Mouse (Mus musculus) B cell, adult 2 months (primary cell): ENCODE data around the gene Taldo1.
A peak's percentile ranks its signal among the peaks of the same experiment; 100 is the strongest.
"Not testable (repeated sequence)": the region's sequence is repeated elsewhere in the genome, so short reads cannot be mapped to it uniquely, and the experiment has no call there.

Experiments
- DNase-seq, 2 experiments: peaks; one replicate each; pipeline ENCODE4 v3.0.0; 2022

The Taldo1 gene

DNA sequence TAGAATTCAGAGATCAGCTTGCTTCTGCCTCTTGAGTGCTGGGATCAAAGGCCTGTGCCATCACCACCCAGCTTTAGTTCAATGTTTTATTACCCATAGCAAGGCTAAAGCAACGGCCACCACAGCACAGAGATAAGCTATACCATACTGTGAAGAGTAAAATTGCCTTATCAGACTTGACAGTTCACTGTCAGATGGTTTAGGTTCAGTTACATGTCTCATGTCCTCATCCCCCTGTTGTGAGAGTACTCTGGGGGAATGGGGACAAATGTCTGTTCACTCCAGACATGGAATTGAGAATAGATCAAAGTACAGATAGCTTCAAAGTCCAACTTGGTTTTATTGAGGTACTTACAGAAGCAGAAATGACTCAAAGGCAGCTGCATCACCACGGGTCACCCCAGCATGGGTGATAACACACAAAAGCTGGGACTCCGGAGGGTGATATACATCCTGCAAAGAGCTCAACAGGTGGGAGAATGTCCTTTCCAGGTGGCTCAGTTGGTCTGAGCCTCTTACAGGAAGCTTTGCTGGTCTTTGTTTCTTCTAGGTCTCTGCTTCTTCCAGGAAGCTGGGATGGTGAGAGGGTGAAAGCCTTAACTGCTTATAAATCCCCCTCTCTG is 3.4 kb upstream of the Taldo1 start:
- DNase-seq: no peak

DNA sequence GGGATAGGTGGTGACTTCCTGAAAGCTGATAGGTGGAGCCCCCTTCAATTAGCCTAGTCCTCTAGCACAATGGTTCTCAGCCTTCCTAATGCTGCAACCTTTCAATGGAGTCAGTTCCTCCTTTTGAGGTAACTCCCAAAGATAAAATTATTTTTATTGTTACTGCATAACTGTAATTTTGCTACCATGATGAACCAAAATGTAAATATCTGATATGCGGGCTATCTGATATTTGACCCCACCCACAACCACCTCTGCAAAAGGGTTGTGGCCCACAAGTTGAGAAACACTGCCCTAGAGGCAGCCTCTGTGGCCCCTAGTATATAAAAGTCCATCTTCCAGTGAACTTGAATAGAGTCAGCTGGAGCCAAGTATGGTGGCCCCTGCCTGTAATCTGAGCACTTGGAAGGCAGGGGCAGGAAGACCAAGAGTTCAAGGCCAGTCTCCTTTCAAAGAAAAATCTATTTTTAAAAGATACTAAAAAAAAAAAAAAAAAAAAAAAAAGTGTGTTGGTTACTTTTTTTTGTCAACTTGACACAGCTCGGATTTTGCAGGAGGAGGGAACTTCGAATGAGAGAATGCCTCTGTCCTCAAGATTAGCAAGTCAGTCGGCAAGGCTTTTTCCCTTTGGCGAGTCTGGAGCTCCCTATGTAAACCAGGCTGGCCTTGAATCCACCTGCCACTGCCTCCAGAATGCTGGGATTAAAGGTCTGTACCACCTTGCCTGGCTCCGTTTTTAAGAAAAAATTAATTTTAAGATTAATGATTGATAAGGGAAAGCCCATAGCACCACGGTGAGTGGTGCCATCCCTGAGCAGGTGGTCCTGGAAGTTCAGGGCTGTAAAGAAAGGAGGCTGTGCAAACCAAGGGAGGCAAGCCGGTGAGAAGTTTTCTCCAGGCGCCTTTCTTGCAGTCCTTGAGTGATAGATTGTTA is 1.4 kb upstream of the Taldo1 start:
- no peak for DNase-seq

- no peak for DNase-seq
Observed at GRCm38 (mm10) chr7:141392552-141393222, 688 bp downstream of the Taldo1 start.

GRCm38 (mm10) chr7:141394158-141394557 is 2.2 kb downstream of the Taldo1 start:
- DNase-seq: no peak

DNA sequence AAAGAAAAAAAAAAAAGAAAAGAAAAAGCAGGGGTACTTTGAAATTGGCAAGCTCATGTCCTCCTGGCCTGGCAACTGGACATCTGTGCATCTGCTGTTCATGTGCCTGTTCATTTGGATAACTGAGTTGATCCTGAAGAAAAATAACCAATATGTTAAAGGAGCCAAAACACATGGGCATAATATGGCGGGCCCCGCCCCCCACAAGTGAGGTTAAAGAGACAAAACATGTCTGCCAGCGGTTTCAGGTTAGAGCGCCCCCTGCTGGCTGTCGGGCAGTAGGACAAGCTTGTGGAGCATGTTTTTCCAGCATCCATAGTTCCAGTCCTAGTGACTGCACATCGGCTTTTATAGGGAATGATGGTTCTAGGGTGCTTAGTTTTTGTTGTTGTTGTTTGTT is 2.8 kb downstream of the Taldo1 start:
- DNase-seq: peak; percentile 89

DNA sequence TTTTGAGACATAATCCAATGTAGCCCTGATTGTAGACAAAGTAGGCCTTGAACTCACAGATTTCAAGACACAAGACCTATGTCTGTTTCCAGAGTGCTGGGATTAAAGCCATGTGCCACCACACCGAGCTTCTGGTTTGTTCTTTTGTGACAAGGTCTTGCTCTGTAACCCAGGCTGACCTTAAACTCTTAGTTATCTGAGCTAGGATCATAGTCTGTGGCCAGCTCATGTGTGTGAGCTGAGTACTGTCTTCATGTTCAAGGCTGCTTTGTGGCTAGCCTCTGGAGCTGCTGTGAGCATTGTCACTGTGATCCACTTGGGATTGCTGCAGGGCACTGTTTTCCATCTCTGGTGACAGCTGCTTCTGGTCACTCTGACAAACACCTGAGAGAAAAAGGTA is 3.3 kb downstream of the Taldo1 start:
- no peak for DNase-seq

DNA sequence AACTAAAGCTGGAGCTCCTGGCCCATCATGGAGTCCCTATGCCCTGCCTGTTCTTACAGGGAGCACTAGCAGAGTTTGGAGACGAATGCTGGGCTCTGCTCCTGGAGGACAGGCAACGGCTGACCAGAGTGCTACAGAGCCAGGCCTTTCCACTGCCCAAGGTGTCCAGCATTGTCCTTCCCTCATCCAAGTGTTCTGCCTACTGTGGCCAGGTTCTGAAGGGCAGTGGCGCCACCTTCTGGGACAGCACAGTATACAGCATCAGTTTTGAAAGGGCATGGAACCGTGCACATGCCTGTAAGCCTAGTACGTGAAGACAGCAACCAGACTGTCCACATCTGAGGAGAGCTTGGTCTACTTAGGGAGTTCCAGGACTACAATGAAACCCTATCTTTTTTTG is 11.3 kb downstream of the Taldo1 start:
- DNase-seq: peak; percentile 68 to 69

GRCm38 (mm10) chr7:141405466-141405865 is 13.5 kb downstream of the Taldo1 start:
- no peak for DNase-seq

DNA sequence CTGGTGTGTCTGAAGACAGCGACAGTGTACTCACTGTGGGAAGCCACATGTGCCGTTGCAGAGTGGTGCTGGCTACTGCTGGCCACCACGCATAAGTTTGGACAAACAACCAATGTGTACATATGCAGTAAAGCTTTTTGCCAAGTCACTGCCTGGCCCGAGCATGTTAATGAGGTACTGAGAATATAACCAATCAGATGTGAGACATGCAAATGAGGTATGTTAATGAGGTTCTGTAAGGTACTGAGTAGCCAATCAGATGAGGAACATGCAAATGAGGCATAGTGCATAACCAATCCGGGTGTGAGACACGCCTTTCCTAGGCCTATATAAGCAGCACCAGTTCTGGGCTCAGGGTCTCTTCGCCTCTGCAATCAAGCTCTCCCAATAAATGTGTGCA is 15.7 kb downstream of the Taldo1 start:
- not testable (repeated sequence) for DNase-seq

GRCm38 (mm10) chr7:141408833-141409232 is 16.8 kb downstream of the Taldo1 start:
- peak; percentile 86 to 88 for DNase-seq

DNA sequence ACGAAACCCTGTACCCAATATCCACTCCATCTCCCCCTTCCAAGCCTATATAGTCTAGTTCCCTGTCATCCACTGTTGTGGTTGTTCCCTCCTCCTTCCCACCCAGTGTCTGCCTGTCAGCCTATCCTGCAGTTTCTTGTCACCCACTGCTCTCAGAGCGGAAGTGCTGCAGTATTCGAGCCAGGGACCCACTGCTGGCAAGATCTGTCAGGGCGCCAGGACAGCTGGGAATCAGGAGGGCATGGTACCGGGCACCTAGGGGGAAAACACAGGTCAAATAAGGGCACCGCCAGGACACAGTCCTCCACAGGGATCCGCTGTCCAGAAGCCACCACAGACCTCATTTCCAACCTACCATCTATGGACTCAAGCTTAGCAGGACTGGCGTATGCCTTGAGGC is 18.6 kb downstream of the Taldo1 start:
- DNase-seq: no peak

GRCm38 (mm10) chr7:141411667-141412066 is 19.7 kb downstream of the Taldo1 start:
- DNase-seq: no peak

DNA sequence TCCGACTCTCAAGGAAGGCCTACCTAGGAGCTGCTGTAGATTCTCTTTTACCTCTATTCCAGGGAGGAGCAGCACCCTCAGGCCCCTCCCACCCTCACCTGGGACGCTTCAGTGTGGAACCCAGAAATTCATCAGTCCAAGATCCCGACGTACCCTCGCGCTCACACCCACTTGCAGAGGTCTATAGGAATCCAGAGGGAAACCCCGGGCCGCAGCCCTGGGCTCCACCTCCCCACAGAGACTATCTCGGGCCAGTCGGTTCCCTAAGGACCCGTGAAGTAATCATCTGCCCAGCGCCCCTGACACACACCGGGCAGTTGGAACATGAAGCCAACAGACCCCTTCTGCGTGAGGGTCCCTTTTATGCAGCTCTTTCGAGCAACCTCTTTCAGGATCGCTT is 21.3 kb downstream of the Taldo1 start:
- no peak for DNase-seq

GRCm38 (mm10) chr7:141413809-141414584 is 22.0 kb downstream of the Taldo1 start, which contains the start of gene Gatd1:
Gene Gatd1 (minus strand): TSS chr7:141414136.
- peak; percentile 99 for DNase-seq

GRCm38 (mm10) chr7:141416144-141416841 is 24.3 kb downstream of the Taldo1 start:
- DNase-seq: no peak

GRCm38 (mm10) chr7:141417731-141418681 is 26.0 kb downstream of the Taldo1 start:
- DNase-seq: no peak

- DNase-seq: no peak
Observed at GRCm38 (mm10) chr7:141418970-141419369, 27.0 kb downstream of the Taldo1 start.

DNA sequence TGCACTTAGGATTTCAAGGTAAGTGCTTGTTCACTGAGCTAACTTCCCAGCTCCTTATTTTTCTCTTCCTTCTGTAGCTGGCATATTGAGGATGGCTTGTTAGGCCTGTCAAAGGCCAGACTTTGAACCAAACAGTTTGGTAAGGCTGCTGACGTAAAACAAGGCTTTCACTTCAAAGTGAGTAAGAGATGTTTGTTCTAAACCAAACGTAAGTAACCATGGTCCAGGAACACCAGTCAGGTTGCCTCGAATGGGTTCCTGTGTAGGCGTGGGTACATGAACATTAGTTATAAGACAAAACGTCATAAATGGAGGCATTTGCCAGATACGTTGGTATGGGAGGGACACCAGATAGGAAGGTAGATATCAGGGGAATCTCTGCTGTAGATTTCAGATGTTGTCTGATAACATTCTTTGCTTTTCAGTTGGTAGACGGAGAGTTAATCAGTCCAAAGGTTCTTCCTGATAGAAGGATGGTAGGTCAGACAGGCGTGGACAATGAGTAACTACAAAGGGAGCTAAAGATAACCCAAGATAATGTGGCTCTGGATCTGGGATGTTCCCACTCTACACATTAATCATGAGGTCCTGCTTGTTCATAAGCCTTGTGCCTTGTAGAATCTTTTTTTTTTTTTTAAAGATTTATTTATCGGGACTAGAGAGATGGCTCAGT is 28.2 kb downstream of the Taldo1 start:
- no peak for DNase-seq

DNA sequence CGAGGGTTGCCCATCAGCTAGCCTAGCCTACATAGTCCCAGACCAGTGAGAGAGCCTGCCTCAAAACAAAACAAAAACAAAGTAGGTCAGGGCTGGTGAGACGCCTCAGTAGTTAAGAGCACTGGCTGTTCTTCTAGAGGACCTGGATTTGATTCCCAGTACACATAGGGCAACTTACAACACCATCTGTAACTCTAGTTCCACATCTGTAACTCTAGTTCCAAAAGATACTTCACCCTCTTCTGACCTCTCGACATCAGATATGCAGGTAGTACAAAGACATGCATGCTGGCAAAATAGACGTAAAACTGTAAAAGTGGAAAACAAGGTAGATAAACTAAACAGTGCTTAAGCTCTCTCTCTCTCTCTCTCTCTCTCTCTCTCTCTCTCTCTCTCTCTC is 31.8 kb downstream of the Taldo1 start:
- DNase-seq: no peak
